Mouse (Mus musculus) neutrophil, adult 5-6 weeks (primary cell): ENCODE data around the gene Zfp870. TPM values are rescaled to one million over a fixed set of nuclear protein-coding genes. Genes with fewer than 3 reads are reported as not detected.

Source experiments
- ATAC-seq: fragments of 151-379, 151-347 bp; 2 replicates; pipeline ENCODE4 v1.8.0; 2017; ENCODE audit warnings: mild to moderate bottlenecking, moderate TSS enrichment; ENCODE audit not compliant: insufficient number of reproducible peaks, poor library complexity, low FRiP score, severe bottlenecking; ENCODE audit errors: extremely low read depth
- total RNA-seq: library from RNA; stranded (forward); fragments of 200-1000 nt; gene quantifications from 2 replicates; pipeline ENCODE4 v1.2.3, GENCODE M21; 2017

Gene Zfp870
- total RNA-seq, 1 experiment from 2014 or later: 6.1 TPM

- ATAC-seq: no peak
Observed at GRCm38 (mm10) chr17:32877471-32878171, 13.8 kb downstream of the Zfp870 start.

- ATAC-seq: no peak
Observed at GRCm38 (mm10) chr17:32872696-32873095, 18.7 kb downstream of the Zfp870 start.

GRCm38 (mm10) chr17:32872091-32872490 lies 19.4 kb downstream of the Zfp870 start:
- ATAC-seq: no peak

GRCm38 (mm10) chr17:32871483-32871882 lies 20.0 kb downstream of the Zfp870 start:
- no peak for ATAC-seq

GRCm38 (mm10) chr17:32867266-32867665 lies 24.2 kb downstream of the Zfp870 start:
- ATAC-seq: peak; percentile 44; the same call in 1 of the 2 replicates

GRCm38 (mm10) chr17:32856713-32857112 lies 34.7 kb downstream of the Zfp870 start:
- ATAC-seq: 0 out of 2 replicates have a peak, but pooled peaks have one; percentile 30

- no peak for ATAC-seq
Observed at GRCm38 (mm10) chr17:32851581-32851980, 39.9 kb downstream of the Zfp870 start.

- no peak for ATAC-seq
Observed at GRCm38 (mm10) chr17:32841388-32841787, 50.1 kb downstream of the Zfp870 start.

GRCm38 (mm10) chr17:32839083-32839802 lies 52.2 kb downstream of the Zfp870 start:
- no peak for ATAC-seq

- ATAC-seq: no peak
Observed at GRCm38 (mm10) chr17:32830418-32830782, 61.0 kb downstream of the Zfp870 start.

- peak; percentile 93 for ATAC-seq
Observed at GRCm38 (mm10) chr17:32829540-32830417, 61.7 kb downstream of the Zfp870 start, which contains the start of gene Zfp799. TSS of gene Zfp799 (minus strand) at chr17:32830261.

Other genes starting within 250 kb of the Zfp870 start
- gene Cyp4f40, start 232.7 kb downstream of the Zfp870 start, total RNA-seq: not detected in 2 replicates
- gene Cyp4f15, start 206.0 kb downstream of the Zfp870 start, total RNA-seq: not detected in 2 replicates
- gene Zfp871, start 103.4 kb downstream of the Zfp870 start, total RNA-seq: 54.6 and 57.0 TPM in 2 replicates
- gene Zfp811, start 81.7 kb downstream of the Zfp870 start, total RNA-seq: not detected in 2 replicates
- gene Zfp799, start 61.4 kb downstream of the Zfp870 start, total RNA-seq: 4.9 and 12.2 TPM in 2 replicates
- gene Cyp4f14, start 25.7 kb upstream of the Zfp870 start, total RNA-seq: not detected in 2 replicates
- gene Cyp4f13, start 55.8 kb upstream of the Zfp870 start, total RNA-seq: 29.6 and 36.0 TPM in 2 replicates
- 15.1 and 15.5 TPM in 2 replicates for gene Zfp472, start 74.2 kb upstream of the Zfp870 start, total RNA-seq
- 20.5 and 28.3 TPM in 2 replicates for gene Zfp952, start 101.5 kb upstream of the Zfp870 start, total RNA-seq
- 4.2 and 5.3 TPM in 2 replicates for gene Zfp763, start 141.8 kb upstream of the Zfp870 start, total RNA-seq
- gene 4921501E09Rik, start 176.4 kb upstream of the Zfp870 start, total RNA-seq: not detected in 2 replicates
- 3.2 and 4.2 TPM in 2 replicates for gene Zfp563, start 197.7 kb upstream of the Zfp870 start, total RNA-seq
- not detected in 2 replicates for gene Morc2b, start 248.0 kb upstream of the Zfp870 start, total RNA-seq